Mouse (Mus musculus) monocyte, adult 59 days (primary cell): ENCODE data around the gene Stard7. TPM values are rescaled to one million over a fixed set of nuclear protein-coding genes. Genes with fewer than 3 reads are reported as not detected.

Source experiments
- total RNA-seq, 2 experiments: library from RNA; stranded (reverse); gene quantifications; one replicate each; pipeline ENCODE4 v1.2.4; 2023

Stard7 gene
- 10 to 100 TPM; 44.1 to 44.3 TPM for total RNA-seq

GRCm38 (mm10) chr2:127269491-127270299 is at the start of gene Stard7:
TSS of gene Stard7 (plus strand) at chr2:127270218.

GRCm38 (mm10) chr2:127247592-127248333 is 22.3 kb upstream of the Stard7 start, which contains the start of the genes Ciao1 and Tmem127:
TSS of gene Ciao1 (minus strand) at chr2:127247816.
TSS of gene Tmem127 (plus strand) at chr2:127247908.

GRCm38 (mm10) chr2:127335767-127336496 is 65.9 kb downstream of the Stard7 start, which contains the start of gene Dusp2:
TSS of gene Dusp2 (plus strand) at chr2:127336159.

GRCm38 (mm10) chr2:127338416-127338815 is 68.4 kb downstream of the Stard7 start, which contains the start of gene Astl:
TSS of gene Astl (plus strand) at chr2:127338639.

Other genes starting within 250 kb of the Stard7 start
- 100 to 1,000 TPM in 1 of 2 experiments, 10 to 100 TPM in 1; 76.1 to 102 TPM for gene Blvra, start 199.6 kb upstream of the Stard7 start, total RNA-seq
- gene Ncaph, start 136.3 kb upstream of the Stard7 start, total RNA-seq, result 1 to 10 TPM; 3.6 to 4.6 TPM
- gene Itpripl1, start 126.8 kb upstream of the Stard7 start, total RNA-seq, result 10 to 100 TPM; 38.5 to 39.2 TPM
- gene 1810024B03Rik, start 61.9 kb upstream of the Stard7 start, total RNA-seq, result under 1 TPM; 0.58 to 0.86 TPM
- 10 to 100 TPM; 95.6 to 97.0 TPM for gene Snrnp200, start 61.8 kb upstream of the Stard7 start, total RNA-seq
- gene Ciao1, start 22.4 kb upstream of the Stard7 start, total RNA-seq, result 10 to 100 TPM; 36.1 to 37.2 TPM
- gene Tmem127, start 22.3 kb upstream of the Stard7 start, total RNA-seq, result 10 to 100 TPM; 58.5 to 60.8 TPM
- 100 to 1,000 TPM; 333 to 386 TPM for gene Dusp2, start 65.9 kb downstream of the Stard7 start, total RNA-seq
- gene Astl, start 68.4 kb downstream of the Stard7 start, total RNA-seq, result under 1 TPM; 0.64 to 0.79 TPM
- under 1 TPM; 0.13 to 0.21 TPM for gene Adra2b, start 93.0 kb downstream of the Stard7 start, total RNA-seq
- gene Gpat2, start 155.0 kb downstream of the Stard7 start, total RNA-seq, result under 1 TPM in 1 of 2 experiments, not detected in 1; 0.18 TPM
- gene Fahd2a, start 174.3 kb downstream of the Stard7 start, total RNA-seq, result 10 to 100 TPM in 1 of 2 experiments, 1 to 10 TPM in 1; 9.4 to 11.1 TPM